Mouse (Mus musculus) activated CD4-positive, CD25-positive, alpha-beta regulatory T cell (primary cell): ENCODE results near the gene Krtap6-1. TPM values are rescaled to one million over a fixed set of nuclear protein-coding genes. Genes with fewer than 3 reads are reported as not detected.

ENCODE experiments used
- polyA plus RNA-seq, 2 experiments: library from polyadenylated mRNA; unstranded; fragments of 100-300 nt; shearing (Covaris generic); gene quantifications; one replicate each; pipeline ENCODE4 v1.2.1; 2017

Krtap6-1 gene
- polyA plus RNA-seq: not detected

GRCm38 (mm10) chr16:89031399-89031798 is at the start of gene Krtap6-1:
Krtap6-1 (plus strand) TSS chr16:89031699.

GRCm38 (mm10) chr16:89010659-89011058 is 20.8 kb upstream of the Krtap6-1 start, which contains the start of gene Krtap22-2:
Krtap22-2 (minus strand) TSS chr16:89010759.

GRCm38 (mm10) chr16:89014984-89015383 is 16.5 kb upstream of the Krtap6-1 start, which contains the start of gene Gm10229:
Gm10229 (plus strand) TSS chr16:89015284.

GRCm38 (mm10) chr16:89041372-89041771 is 9.9 kb downstream of the Krtap6-1 start, which contains the start of gene Gm10228:
Gm10228 (minus strand) TSS chr16:89041472.

GRCm38 (mm10) chr16:89047783-89048182 is 16.3 kb downstream of the Krtap6-1 start, which contains the start of gene Krtap6-5:
Krtap6-5 (minus strand) TSS chr16:89047883.

GRCm38 (mm10) chr16:89063902-89064301 is 32.4 kb downstream of the Krtap6-1 start, which contains the start of gene 1110025L11Rik:
1110025L11Rik (minus strand) TSS chr16:89064002.

Other genes starting within 250 kb of the Krtap6-1 start
- not detected for gene Gm20741, start 219.5 kb upstream of the Krtap6-1 start, polyA plus RNA-seq
- gene Krtap15, start 211.5 kb upstream of the Krtap6-1 start, polyA plus RNA-seq: not detected
- gene Krtap14, start 205.6 kb upstream of the Krtap6-1 start, polyA plus RNA-seq: not detected
- gene Krtap19-1, start 162.3 kb upstream of the Krtap6-1 start, polyA plus RNA-seq: not detected
- not detected for gene Krtap19-2, start 157.4 kb upstream of the Krtap6-1 start, polyA plus RNA-seq
- gene Krtap19-3, start 153.7 kb upstream of the Krtap6-1 start, polyA plus RNA-seq: not detected
- gene Krtap19-4, start 146.6 kb upstream of the Krtap6-1 start, polyA plus RNA-seq: not detected
- not detected for gene Krtap19-5, start 135.2 kb upstream of the Krtap6-1 start, polyA plus RNA-seq
- not detected for gene Krtap19-9b, start 99.4 kb upstream of the Krtap6-1 start, polyA plus RNA-seq
- not detected for gene Krtap16-3, start 68.8 kb upstream of the Krtap6-1 start, polyA plus RNA-seq
- gene Krtap22-2, start 20.9 kb upstream of the Krtap6-1 start, polyA plus RNA-seq: not detected
- not detected for gene Gm10229, start 16.4 kb upstream of the Krtap6-1 start, polyA plus RNA-seq
- gene Gm10228, start 9.8 kb downstream of the Krtap6-1 start, polyA plus RNA-seq: not detected
- gene Krtap6-5, start 16.2 kb downstream of the Krtap6-1 start, polyA plus RNA-seq: not detected
- not detected for gene 1110025L11Rik, start 32.3 kb downstream of the Krtap6-1 start, polyA plus RNA-seq
- gene Krtap6-3, start 52.3 kb downstream of the Krtap6-1 start, polyA plus RNA-seq: not detected
- gene Gm6358, start 109.2 kb downstream of the Krtap6-1 start, polyA plus RNA-seq: not detected
- gene Gm10061, start 119.4 kb downstream of the Krtap6-1 start, polyA plus RNA-seq: not detected
- gene Gm9789, start 126.3 kb downstream of the Krtap6-1 start, polyA plus RNA-seq: not detected
- gene Gm7735, start 137.8 kb downstream of the Krtap6-1 start, polyA plus RNA-seq: not detected
- not detected for gene 1110057P08Rik, start 143.0 kb downstream of the Krtap6-1 start, polyA plus RNA-seq
- gene Krtap20-2, start 174.2 kb downstream of the Krtap6-1 start, polyA plus RNA-seq: not detected